Mouse (Mus musculus): ENCODE data around the gene Mroh3. TPM values are rescaled to one million over a fixed set of nuclear protein-coding genes. Genes with fewer than 3 reads are reported as not detected.

Gene Mroh3
- polyA plus RNA-seq, 1 experiment from 2014 or later, result not detected

GRCm38 (mm10) chr1:136132386-136133201, 80.0 kb downstream of the Mroh3 start:
- Histone ChIP-seq H3K9me3 (no peaks in the 10 kb centered on the region), H3K4me2 (replicated peaks) (peak overlapping the region; percentile 75), H3K9ac (peak overlapping the region; percentile 86), H3K27me3 (replicated peaks) (no peaks in the 10 kb centered on the region; the same call in 1 of the 2 replicates), H3K36me3 (no peaks in the 10 kb centered on the region), H3K4me3 (peak overlapping the region; percentile 79), H3K4me1 (peaks cover 77% of the 10 kb centered on the region), H3K27ac (0 out of 2 replicates have a peak overlapping the region, but pooled peaks have one; percentile 67)
- WGBS, result 22% methylated on average over 10 of the region's 10 CpGs
- ATAC-seq (ENCODE audit: low FRiP score, low read depth), result no peak

Other genes starting within 250 kb of the Mroh3 start
- gene Igfn1, start 206.5 kb downstream of the Mroh3 start, polyA plus RNA-seq (2016; fragmentation: Nextera tagmentation; extraction: Ambion mirVana), result not detected in 2 replicates
- 151 and 152 TPM in 2 replicates for gene Tmem9, start 204.7 kb downstream of the Mroh3 start, polyA plus RNA-seq (2016; fragmentation: Nextera tagmentation; extraction: Ambion mirVana)
- gene Ascl5, start 162.0 kb downstream of the Mroh3 start, polyA plus RNA-seq (2016; fragmentation: Nextera tagmentation; extraction: Ambion mirVana), result not detected in 2 replicates
- 0.81 and 0.93 TPM in 2 replicates for gene Cacna1s, start 160.1 kb downstream of the Mroh3 start, polyA plus RNA-seq (2016; fragmentation: Nextera tagmentation; extraction: Ambion mirVana)
- gene Kif21b, start 81.4 kb downstream of the Mroh3 start, polyA plus RNA-seq (2016; fragmentation: Nextera tagmentation; extraction: Ambion mirVana), result 35.9 and 37.1 TPM in 2 replicates
- 10.3 and 10.6 TPM in 2 replicates for gene Inava, start 21.4 kb upstream of the Mroh3 start, polyA plus RNA-seq (2016; fragmentation: Nextera tagmentation; extraction: Ambion mirVana)
- gene Gpr25, start 48.0 kb upstream of the Mroh3 start, polyA plus RNA-seq (2016; fragmentation: Nextera tagmentation; extraction: Ambion mirVana), result not detected in 2 replicates
- 32.2 and 37.9 TPM in 2 replicates for gene Camsap2, start 133.3 kb upstream of the Mroh3 start, polyA plus RNA-seq (2016; fragmentation: Nextera tagmentation; extraction: Ambion mirVana)
- 16.6 and 19.5 TPM in 2 replicates for gene Ddx59, start 202.4 kb upstream of the Mroh3 start, polyA plus RNA-seq (2016; fragmentation: Nextera tagmentation; extraction: Ambion mirVana)

Data from neural tube, embryonic 12.5 days (tissue).